In genomic region chr6:50815579-50815978, GRCm38 (mm10) we compare ENCODE assay signal across 16 mouse cellular contexts.
DNase-seq lines count a peak whose midpoint lies in the region; ATAC-seq lines count a peak whose summit lies in the region.
"Had no signal": no experiment of that assay in that cellular context is flagged by ENCODE, and none has a peak within 500 bp of the region (broad histone marks: within the 10 kb centered on the region; RNA-seq: fewer than 3 reads in every experiment).

No protein-coding gene starts in this region.

- H3K4me1 ChIP-seq in forebrain, embryonic 13.5 days = peaks cover 16% of the 10 kb centered on the region
- H3K4me1 ChIP-seq in forebrain, embryonic 11.5 days (replicated peaks; ENCODE audit: control insufficient read depth, insufficient read depth, low read length) = no peaks in the 10 kb centered on the region
- no peaks in the 10 kb centered on the region; the same call in 1 of the 2 replicates for H3K4me1 ChIP-seq in embryonic facial prominence, embryonic 11.5 days (ENCODE audit: control insufficient read depth, insufficient read depth, low read length)
- H3K4me1 ChIP-seq in hindbrain, embryonic 12.5 days = peaks cover 46% of the 10 kb centered on the region
- peaks cover 31% of the 10 kb centered on the region for H3K4me1 ChIP-seq in midbrain, embryonic 14.5 days (ENCODE audit: control insufficient read depth, insufficient read depth, low read length)
- H3K4me1 ChIP-seq: megakaryocyte, embryonic 14.5 days had no signal

- peak; percentile 75 for ATAC-seq in forebrain, embryonic 13.5 days
- no peak for ATAC-seq in forebrain, embryonic 11.5 days (replicated peaks; ENCODE audit: low FRiP score)
- no peak for ATAC-seq in embryonic facial prominence, embryonic 11.5 days (replicated peaks; ENCODE audit: insufficient number of reproducible peaks, low FRiP score, low TSS enrichment, low read depth)
- ATAC-seq in hindbrain, embryonic 12.5 days (ENCODE audit: low FRiP score) = peak; percentile 69; the same call in 1 of the 2 replicates
- ATAC-seq in midbrain, embryonic 14.5 days (ENCODE audit: low FRiP score, low TSS enrichment) = peak; percentile 64; the same call in 1 of the 2 replicates

- WGBS in forebrain, embryonic 13.5 days = 78% methylated on average over 8 of the region's 8 CpGs
- 89% methylated on average over 8 of the region's 8 CpGs for WGBS in forebrain, embryonic 11.5 days
- 68% methylated on average over 8 of the region's 8 CpGs for WGBS in embryonic facial prominence, embryonic 11.5 days
- WGBS in hindbrain, embryonic 12.5 days = 70% methylated on average over 8 of the region's 8 CpGs
- 43% methylated on average over 8 of the region's 8 CpGs for WGBS in midbrain, embryonic 14.5 days

- no peak for DNase-seq in forebrain, embryonic 11.5 days (ENCODE audit: low spot score)
- DNase-seq in embryonic facial prominence, embryonic 11.5 days (ENCODE audit: low spot score) = no peak
- peak; percentile 68 for DNase-seq in midbrain, embryonic 14.5 days
- DNase-seq in Muller cell, postnatal 12 days (ENCODE audit: inconsistent ontology term) = no peak
- DNase-seq in kidney, postnatal 36 days = no peak
- DNase-seq in kidney, postnatal 10 days = no peak
- DNase-seq: adrenal gland, adult 2 months; heart, postnatal 36 days; kidney, adult 18-20 months; liver had no signal

- 0 out of 2 replicates have a peak, but pooled peaks cover 3% of the 10 kb centered on the region for H3K9me3 ChIP-seq in forebrain, embryonic 13.5 days (replicated peaks)
- H3K9me3 ChIP-seq in forebrain, embryonic 11.5 days (ENCODE audit: control insufficient read depth, low read length) = no peaks in the 10 kb centered on the region
- H3K9me3 ChIP-seq in embryonic facial prominence, embryonic 11.5 days (replicated peaks; ENCODE audit: control insufficient read depth, low read length) = no peaks in the 10 kb centered on the region
- H3K9me3 ChIP-seq in hindbrain, embryonic 12.5 days (replicated peaks) = no peaks in the 10 kb centered on the region
- H3K9me3 ChIP-seq in midbrain, embryonic 14.5 days (ENCODE audit: control insufficient read depth, low read length) = no peaks in the 10 kb centered on the region
- H3K9me3 ChIP-seq: megakaryocyte, embryonic 14.5 days; neural tube, embryonic 12.5 days had no signal

- no peaks in the 10 kb centered on the region for H3K36me3 ChIP-seq in forebrain, embryonic 13.5 days (ENCODE audit: poor library complexity, severe bottlenecking)
- no peaks in the 10 kb centered on the region for H3K36me3 ChIP-seq in forebrain, embryonic 11.5 days (ENCODE audit: control insufficient read depth, insufficient read depth, low read length)
- H3K36me3 ChIP-seq in embryonic facial prominence, embryonic 11.5 days (replicated peaks; ENCODE audit: control insufficient read depth, insufficient read depth, low read depth, low read length) = no peaks in the 10 kb centered on the region
- no peaks in the 10 kb centered on the region for H3K36me3 ChIP-seq in hindbrain, embryonic 12.5 days
- H3K36me3 ChIP-seq in midbrain, embryonic 14.5 days (ENCODE audit: control insufficient read depth, insufficient read depth, low read length) = no peaks in the 10 kb centered on the region
- H3K36me3 ChIP-seq: neural tube, embryonic 12.5 days had no signal

- no peak overlapping the region for H3K4me2 ChIP-seq in forebrain, embryonic 13.5 days
- H3K4me2 ChIP-seq in forebrain, embryonic 11.5 days (ENCODE audit: low read depth, low read length, severe bottlenecking) = no peak overlapping the region
- no peak overlapping the region for H3K4me2 ChIP-seq in embryonic facial prominence, embryonic 11.5 days (ENCODE audit: low read depth, low read length)
- H3K4me2 ChIP-seq in hindbrain, embryonic 12.5 days (replicated peaks) = no peak overlapping the region
- no peak overlapping the region for H3K4me2 ChIP-seq in midbrain, embryonic 14.5 days (ENCODE audit: low read length)
- H3K4me2 ChIP-seq: lung, embryonic 14.5 days; neural tube, embryonic 12.5 days had no signal

- 0 out of 2 replicates have a peak, but pooled peaks cover 13% of the 10 kb centered on the region for H3K27me3 ChIP-seq in forebrain, embryonic 13.5 days
- H3K27me3 ChIP-seq in forebrain, embryonic 11.5 days (ENCODE audit: control insufficient read depth, insufficient read depth, low read length) = no peaks in the 10 kb centered on the region
- H3K27me3 ChIP-seq in embryonic facial prominence, embryonic 11.5 days (ENCODE audit: control insufficient read depth, insufficient read depth, low read length) = no peaks in the 10 kb centered on the region
- no peaks in the 10 kb centered on the region for H3K27me3 ChIP-seq in hindbrain, embryonic 12.5 days
- no peaks in the 10 kb centered on the region for H3K27me3 ChIP-seq in midbrain, embryonic 14.5 days (ENCODE audit: control insufficient read depth, insufficient read depth, low read length)
- H3K27me3 ChIP-seq: neural tube, embryonic 12.5 days had no signal

- peak overlapping the region; percentile 48; the same call in 1 of the 2 replicates for H3K27ac ChIP-seq in forebrain, embryonic 13.5 days
- H3K27ac ChIP-seq in forebrain, embryonic 11.5 days (ENCODE audit: low read depth, low read length) = no peak overlapping the region
- peak overlapping the region; percentile 28; the same call in 1 of the 2 replicates for H3K27ac ChIP-seq in embryonic facial prominence, embryonic 11.5 days (replicated peaks; ENCODE audit: low read depth, low read length)
- H3K27ac ChIP-seq in hindbrain, embryonic 12.5 days = peak overlapping the region; percentile 64
- H3K27ac ChIP-seq in midbrain, embryonic 14.5 days (replicated peaks; ENCODE audit: low read depth, low read length) = peak overlapping the region; percentile 47
- H3K27ac ChIP-seq: neural tube, embryonic 12.5 days had no signal

- no peak overlapping the region for H3K4me3 ChIP-seq in forebrain, embryonic 13.5 days
- no peak overlapping the region for H3K4me3 ChIP-seq in forebrain, embryonic 11.5 days (ENCODE audit: low read depth, low read length)
- H3K4me3 ChIP-seq in embryonic facial prominence, embryonic 11.5 days (ENCODE audit: low read depth, low read length) = no peak overlapping the region
- H3K4me3 ChIP-seq in hindbrain, embryonic 12.5 days = no peak overlapping the region
- H3K4me3 ChIP-seq in midbrain, embryonic 14.5 days (replicated peaks; ENCODE audit: low read depth, low read length) = no peak overlapping the region
- H3K4me3 ChIP-seq: erythroblast, embryonic 14.5 days; megakaryocyte, embryonic 14.5 days; neural tube, embryonic 12.5 days had no signal

- H3K9ac ChIP-seq in forebrain, embryonic 13.5 days = no peak overlapping the region
- no peak overlapping the region for H3K9ac ChIP-seq in forebrain, embryonic 11.5 days (ENCODE audit: low read length)
- H3K9ac ChIP-seq in embryonic facial prominence, embryonic 11.5 days (replicated peaks; ENCODE audit: low read length) = no peak overlapping the region
- no peak overlapping the region for H3K9ac ChIP-seq in hindbrain, embryonic 12.5 days
- no peak overlapping the region for H3K9ac ChIP-seq in midbrain, embryonic 14.5 days (replicated peaks; ENCODE audit: low read length)
- H3K9ac ChIP-seq: lung, embryonic 14.5 days; neural tube, embryonic 12.5 days had no signal

Comparison
In these comparisons a context has a peak if more than half of its experiments do, and no peak if none do; other contexts are left out.
1. ATAC-seq: peak in forebrain, embryonic 13.5 days (single experiment), hindbrain, embryonic 12.5 days (single experiment) and midbrain, embryonic 14.5 days (single experiment); none in forebrain, embryonic 11.5 days (single experiment) and embryonic facial prominence, embryonic 11.5 days (single experiment).